Mouse (Mus musculus): ENCODE measurements at regions not wholly inside any gene's neighbourhood (a gene's known extent, or its start where the extent isn't known, plus 50 kb on each side); places are given as distances from the start of the nearest gene placed in this dataset.

- in situ Hi-C loops (cut with MboI, MseI): no loop called here
Observed at GRCm38 (mm10) chr8:39695331-39695730, 979.5 kb upstream of the Adam24 start.

- in situ Hi-C loops (cut with MboI, MseI): no loop called here
Observed at GRCm38 (mm10) chr8:39705843-39706242, 969.0 kb upstream of the Adam24 start.

GRCm38 (mm10) chr8:39742377-39742776, 932.5 kb upstream of the Adam24 start:
- in situ Hi-C loops (cut with MboI, MseI): no loop called here

- in situ Hi-C loops (cut with MboI, MseI): no loop called here
Observed at GRCm38 (mm10) chr8:39746225-39746624, 928.7 kb upstream of the Adam24 start.

- in situ Hi-C loops (cut with MboI, MseI): no loop called here
Observed at GRCm38 (mm10) chr8:39759905-39760304, 915.0 kb upstream of the Adam24 start.

GRCm38 (mm10) chr8:39779449-39779848, 895.4 kb upstream of the Adam24 start:
- in situ Hi-C loops (cut with MboI, MseI): loop anchor here (5.0 kb wide), 1 partner anchor 102 kb away; no protein-coding TSS in a partner anchor

GRCm38 (mm10) chr8:39780169-39780568, 894.7 kb upstream of the Adam24 start:
- in situ Hi-C loops (cut with MboI, MseI): no loop called here

- in situ Hi-C loops (cut with MboI, MseI): no loop called here
Observed at GRCm38 (mm10) chr8:39781424-39782161, 893.3 kb upstream of the Adam24 start.

- in situ Hi-C loops (cut with MboI, MseI): no loop called here
Observed at GRCm38 (mm10) chr8:39782162-39782530, 892.7 kb upstream of the Adam24 start.

Measured in regulatory T cell (primary cell).